8 mouse cellular contexts compared by ENCODE assay signal in the genomic region with DNA sequence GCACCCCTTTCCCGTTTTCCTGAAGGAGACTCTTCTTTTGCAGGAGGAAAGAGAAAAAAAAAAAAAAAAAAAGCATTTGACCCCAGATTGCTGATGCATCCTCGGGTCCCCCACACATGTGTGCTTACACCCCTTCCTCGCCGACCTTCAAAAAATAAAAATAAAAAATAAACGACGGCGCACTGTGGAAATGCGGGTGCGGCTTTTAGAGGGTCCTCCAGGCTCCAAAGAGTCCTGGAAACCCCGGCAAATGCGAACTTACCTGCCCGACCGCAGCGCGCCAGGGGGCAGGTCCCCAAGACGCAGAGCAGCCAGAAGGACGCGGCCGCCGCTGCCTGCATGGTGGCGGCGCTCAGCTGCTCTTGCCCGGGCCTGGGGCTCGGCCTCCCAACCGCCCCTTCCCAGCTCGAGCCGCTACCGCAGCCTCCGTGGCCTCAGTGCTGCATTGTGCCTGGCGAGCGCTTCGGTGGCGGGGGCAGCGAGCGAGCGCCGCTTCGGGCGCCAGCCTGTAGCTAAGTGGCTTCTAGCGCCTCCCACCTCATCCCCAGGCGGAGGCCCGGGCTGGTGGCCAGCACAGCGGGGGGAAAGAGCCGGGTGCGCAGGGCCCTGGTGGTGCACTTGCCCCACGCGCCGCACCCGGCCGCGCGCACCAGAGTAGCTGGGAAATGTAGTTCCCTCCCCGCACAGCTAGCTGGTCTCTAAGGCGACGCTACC. TPM values are rescaled to one million over a fixed set of nuclear protein-coding genes. Genes with fewer than 3 reads are reported as not detected.
A peak's percentile ranks its signal among the peaks of the same experiment; 100 is the strongest.
DNase-seq lines count a peak whose midpoint lies in the region; ATAC-seq and TF ChIP-seq lines count a peak whose summit lies in the region.

Gene Adam22 (minus strand): TSS at position 547 of the 714 bp plus-strand sequence.

- peak within 1 kb of the TSS; percentile 74 for H3K4me3 ChIP-seq in hindbrain, embryonic 12.5 days
- H3K4me3 ChIP-seq in lung, embryonic 14.5 days (ENCODE audit: low read depth, low read length), result peak within 1 kb of the TSS; percentile 56

- 0 out of 2 replicates have a peak, but pooled peaks have one; percentile 4 for TF ChIP-seq CTCF in lung, embryonic 14.5 days (IDR thresholded peaks at IDR 0.05; ENCODE audit: low read depth)

- peak; percentile 97 for ATAC-seq in hindbrain, embryonic 12.5 days (ENCODE audit: low FRiP score)
- ATAC-seq in lung, embryonic 14.5 days (ENCODE audit: insufficient read depth), result peak; percentile 97

- DNase-seq in R1 (ENCODE audit: low read depth, low spot score), result peak; percentile 88
- DNase-seq in cerebellum, postnatal 25 days, result peak; percentile 98 to 99
- peak; percentile 94 to 95 for DNase-seq in frontal cortex, postnatal 36 days (ENCODE audit: low spot score in 2 of 2)
- DNase-seq in layer of hippocampus, postnatal 10 days (ENCODE audit: low spot score in 2 of 2), result peak; percentile 92 to 96
- DNase-seq in lung, embryonic 14.5 days, result peak; percentile 81
- DNase-seq in ovary, postnatal 10 days (ENCODE audit: low spot score), result peak; percentile 49
- peak; percentile 54 to 74 for DNase-seq in urinary bladder, postnatal 36 days (ENCODE audit: low spot score in 2 of 2)

- peak within 1 kb of the TSS; percentile 82 for H3K9ac ChIP-seq in hindbrain, embryonic 12.5 days
- H3K9ac ChIP-seq in lung, embryonic 14.5 days, result peak within 1 kb of the TSS; percentile 56

- no peaks in the 10 kb centered on the region for H3K36me3 ChIP-seq in hindbrain, embryonic 12.5 days
- H3K36me3 ChIP-seq in lung, embryonic 14.5 days (ENCODE audit: insufficient read depth), result no peaks in the 10 kb centered on the region

- H3K27ac ChIP-seq in hindbrain, embryonic 12.5 days, result peak within 1 kb of the TSS; percentile 87
- 0 out of 2 replicates have a peak within 1 kb of the TSS, but pooled peaks have one; percentile 18 for H3K27ac ChIP-seq in lung, embryonic 14.5 days (ENCODE audit: low read depth)

- no peaks in the 10 kb centered on the region for H3K9me3 ChIP-seq in hindbrain, embryonic 12.5 days (replicated peaks)
- no peaks in the 10 kb centered on the region for H3K9me3 ChIP-seq in lung, embryonic 14.5 days (ENCODE audit: low read depth, low read length)

- H3K4me1 ChIP-seq in hindbrain, embryonic 12.5 days, result no peaks in the 10 kb centered on the region
- H3K4me1 ChIP-seq in lung, embryonic 14.5 days (ENCODE audit: insufficient read depth), result no peaks in the 10 kb centered on the region

- peak within 1 kb of the TSS; percentile 77 for H3K4me2 ChIP-seq in hindbrain, embryonic 12.5 days (replicated peaks)
- peak within 1 kb of the TSS; percentile 83 for H3K4me2 ChIP-seq in lung, embryonic 14.5 days

- no peaks in the 10 kb centered on the region for H3K27me3 ChIP-seq in hindbrain, embryonic 12.5 days
- H3K27me3 ChIP-seq in lung, embryonic 14.5 days (ENCODE audit: insufficient read depth, low read length), result peaks cover 11% of the 10 kb centered on the region; the same call in 1 of the 2 replicates

- WGBS in hindbrain, embryonic 12.5 days, result under 1% methylated on average over 55 of the region's 55 CpGs
- WGBS in lung, embryonic 14.5 days, result under 1% methylated on average over 54 of the region's 55 CpGs

RNA-seq across cellular contexts. Expression of gene Adam22, which starts in this region (rescaled TPM):
- 26.6 and 29.3 TPM in 2 replicates for polyA plus RNA-seq in hindbrain, embryonic 12.5 days (2016; fragmentation: Nextera tagmentation; extraction: Ambion mirVana)
- total RNA-seq in layer of hippocampus, postnatal 10 days (2021), result 100 to 1,000 TPM; 136 to 139 TPM
- polyA plus RNA-seq in lung, embryonic 14.5 days (2014; fragmentation: Nextera tagmentation; extraction: Ambion mirVana), result 3.6 TPM in 2 replicates

Comparison
In these comparisons a context has a peak if more than half of its experiments do, and no peak if none do; other contexts are left out.
1. Peak in every context shown above with its lines: DNase-seq, ATAC-seq, H3K4me3 ChIP-seq and H3K27ac ChIP-seq.